Mouse (Mus musculus): ENCODE results near the gene 1700088E04Rik. TPM values are rescaled to one million over a fixed set of nuclear protein-coding genes. Genes with fewer than 3 reads are reported as not detected.

The 1700088E04Rik gene
- polyA plus RNA-seq, 1 experiment, result 115 TPM

DNA sequence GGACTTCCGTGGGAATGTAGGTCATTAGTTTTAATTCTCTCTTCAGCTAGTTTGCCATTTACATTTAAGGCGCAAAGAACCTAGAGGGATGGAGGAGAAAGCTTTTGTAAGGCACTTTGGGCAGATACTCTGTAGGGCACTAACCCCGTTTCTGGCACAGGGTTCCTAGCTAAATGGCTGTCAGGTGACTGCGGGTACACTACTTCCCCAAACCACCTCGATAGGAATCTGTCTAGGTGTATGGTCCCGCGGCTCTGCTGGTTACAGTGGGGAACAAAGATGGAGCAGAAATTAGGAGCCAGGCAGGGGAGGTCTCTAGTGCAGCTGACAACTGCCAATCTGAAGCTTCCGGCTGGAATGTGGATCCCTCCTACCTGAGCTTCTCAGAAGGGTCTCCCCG, 31.0 kb downstream of the 1700088E04Rik start:
- Histone ChIP-seq H3K27ac (ENCODE audit: control insufficient read depth, insufficient read depth, low read depth, low read length) (peak overlapping the region; percentile 90; the same call in 1 of the 2 replicates), H3K27me3 (ENCODE audit: control insufficient read depth, insufficient read depth, low read length) (no peaks in the 10 kb centered on the region), H3K4me3 (ENCODE audit: control insufficient read depth, low read depth, low read length) (peak overlapping the region; percentile 94), H3K36me3 (ENCODE audit: control insufficient read depth, insufficient read depth, low read length) (no peaks in the 10 kb centered on the region), H3K4me1 (ENCODE audit: control insufficient read depth, insufficient read depth, low read length) (peaks cover 22% of the 10 kb centered on the region)
- no peak for TF ChIP-seq CTCF (IDR thresholded peaks at IDR 0.05; ENCODE audit: control insufficient read depth, insufficient read depth, insufficient replicate concordance, low read depth, low read length)
- TF ChIP-seq POLR2A (IDR thresholded peaks at IDR 0.05; ENCODE audit: control insufficient read depth, low read depth, low read length), result no peak

DNA sequence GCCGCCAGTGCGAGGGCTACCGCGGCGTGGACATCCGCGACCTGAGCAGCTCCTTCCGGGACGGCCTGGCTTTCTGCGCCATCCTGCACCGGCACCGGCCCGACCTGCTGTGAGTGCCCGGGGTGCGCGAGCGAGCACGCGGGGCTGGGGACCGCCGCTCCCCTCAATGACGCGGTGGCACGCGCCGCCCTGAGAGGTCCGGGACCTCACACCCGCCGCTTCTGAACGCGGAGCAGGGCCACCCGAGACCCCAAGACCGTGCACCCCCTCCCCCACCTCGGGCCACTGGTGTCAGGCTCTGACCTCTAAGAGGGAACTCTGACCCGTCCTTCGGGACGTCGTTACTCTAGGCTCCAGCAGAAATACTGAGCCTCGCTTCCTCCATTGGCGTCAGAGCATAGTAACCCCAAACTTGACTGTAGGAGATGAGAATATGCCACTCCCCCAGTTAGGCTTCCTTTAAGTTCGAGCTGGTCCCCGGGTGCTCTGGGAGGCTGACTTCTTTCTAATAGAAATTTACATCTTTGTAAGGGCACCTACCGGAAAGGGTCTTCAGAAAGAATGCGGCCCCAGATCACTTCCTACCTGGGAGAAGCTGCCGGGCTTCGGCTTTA, 31.6 kb downstream of the 1700088E04Rik start:
- Histone ChIP-seq H3K27me3 (ENCODE audit: control insufficient read depth, insufficient read depth, low read length) (no peaks in the 10 kb centered on the region), H3K36me3 (ENCODE audit: control insufficient read depth, insufficient read depth, low read length) (no peaks in the 10 kb centered on the region), H3K4me3 (ENCODE audit: control insufficient read depth, low read depth, low read length) (peak overlapping the region; percentile 94), H3K4me1 (ENCODE audit: control insufficient read depth, insufficient read depth, low read length) (peaks cover 22% of the 10 kb centered on the region), H3K27ac (ENCODE audit: control insufficient read depth, insufficient read depth, low read depth, low read length) (peak overlapping the region; percentile 90)
- TF ChIP-seq POLR2A (IDR thresholded peaks at IDR 0.05; ENCODE audit: control insufficient read depth, low read depth, low read length), result no peak; the same call in 1 of the 2 replicates
- no peak for TF ChIP-seq CTCF (IDR thresholded peaks at IDR 0.05; ENCODE audit: control insufficient read depth, insufficient read depth, insufficient replicate concordance, low read depth, low read length)

DNA sequence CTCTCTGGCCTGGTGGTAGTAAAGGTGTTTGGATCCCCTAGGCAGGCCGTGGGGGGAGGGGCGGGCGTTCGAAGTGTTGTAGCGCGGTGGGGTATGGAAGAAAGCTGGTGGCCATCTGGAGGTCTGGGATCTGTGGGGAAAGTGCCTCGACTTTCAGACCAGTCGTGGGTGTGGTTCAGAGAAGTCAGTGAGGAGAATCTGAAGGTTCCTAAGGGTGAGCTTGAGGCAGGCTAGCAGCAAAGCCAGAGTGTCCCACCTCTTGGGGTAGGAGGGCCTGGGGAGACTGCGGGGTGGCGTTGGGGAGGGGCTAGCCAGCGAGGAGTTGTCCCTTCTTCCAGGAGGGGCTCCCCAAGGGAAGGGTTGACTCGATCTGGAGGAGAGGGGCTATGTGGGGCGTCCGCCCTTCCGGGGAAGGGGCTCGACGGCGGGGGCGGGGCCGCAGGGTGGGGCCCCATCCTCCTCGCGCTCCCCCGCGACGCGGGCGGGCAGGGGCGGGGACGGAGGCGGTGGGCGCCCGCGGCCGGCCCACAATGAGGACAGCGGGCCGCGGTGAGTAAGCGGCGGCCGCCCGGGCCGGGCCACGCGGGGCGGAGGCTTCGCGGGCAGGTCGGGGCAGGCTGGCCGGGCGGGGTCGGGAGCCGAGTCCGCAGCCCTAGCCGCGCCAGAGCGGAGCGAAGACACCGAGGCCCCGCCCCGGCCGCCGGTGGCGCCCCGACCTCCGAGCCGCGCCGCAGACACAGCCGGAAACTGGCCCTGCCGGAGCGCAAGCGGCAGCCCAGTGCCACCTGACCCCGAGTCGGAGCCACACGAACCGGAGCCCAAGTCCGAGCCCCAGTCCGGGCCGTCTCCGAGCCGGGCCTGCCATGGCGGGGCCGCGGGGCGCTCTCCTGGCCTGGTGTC, 32.4 kb downstream of the 1700088E04Rik start, which contains the start of gene Micall1:
Gene Micall1, plus strand, starts transcription at position 478 of the 900 bp plus-strand sequence.
- Histone ChIP-seq H3K4me3 (ENCODE audit: control insufficient read depth, low read depth, low read length) (peak within 1 kb of the TSS; percentile 94), H3K4me1 (ENCODE audit: control insufficient read depth, insufficient read depth, low read length) (peaks cover 22% of the 10 kb centered on the region), H3K27ac (ENCODE audit: control insufficient read depth, insufficient read depth, low read depth, low read length) (peak within 1 kb of the TSS; percentile 90), H3K27me3 (ENCODE audit: control insufficient read depth, insufficient read depth, low read length) (no peaks in the 10 kb centered on the region), H3K36me3 (ENCODE audit: control insufficient read depth, insufficient read depth, low read length) (no peaks in the 10 kb centered on the region)
- TF ChIP-seq POLR2A (IDR thresholded peaks at IDR 0.05; ENCODE audit: control insufficient read depth, low read depth, low read length) (0 out of 2 replicates have a peak, but pooled peaks have one; percentile 14), CTCF (IDR thresholded peaks at IDR 0.05; ENCODE audit: control insufficient read depth, insufficient read depth, insufficient replicate concordance, low read depth, low read length) (no peak)

DNA sequence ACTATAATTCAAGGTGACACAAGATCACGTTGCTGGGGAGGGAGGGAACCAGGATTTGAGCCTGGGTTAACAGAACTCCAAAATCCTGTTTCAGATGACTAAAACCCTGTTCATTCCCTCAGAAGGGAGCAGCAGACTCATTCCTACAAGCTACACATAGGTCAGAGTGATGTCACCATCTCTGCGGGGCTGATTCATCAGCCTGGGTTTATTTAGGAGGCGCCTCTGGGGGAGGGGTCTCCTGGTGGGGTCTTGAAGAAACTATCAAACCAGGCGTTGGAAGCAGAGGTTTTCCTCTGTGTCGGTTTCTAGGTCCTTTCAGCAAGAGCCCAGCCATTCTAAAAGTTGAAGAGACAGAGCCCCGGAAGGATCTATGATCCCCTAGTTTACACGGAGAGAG, 33.1 kb downstream of the 1700088E04Rik start:
- peak overlapping the region; percentile 67 for H3K27ac ChIP-seq (ENCODE audit: control insufficient read depth, insufficient read depth, low read depth, low read length)

DNA sequence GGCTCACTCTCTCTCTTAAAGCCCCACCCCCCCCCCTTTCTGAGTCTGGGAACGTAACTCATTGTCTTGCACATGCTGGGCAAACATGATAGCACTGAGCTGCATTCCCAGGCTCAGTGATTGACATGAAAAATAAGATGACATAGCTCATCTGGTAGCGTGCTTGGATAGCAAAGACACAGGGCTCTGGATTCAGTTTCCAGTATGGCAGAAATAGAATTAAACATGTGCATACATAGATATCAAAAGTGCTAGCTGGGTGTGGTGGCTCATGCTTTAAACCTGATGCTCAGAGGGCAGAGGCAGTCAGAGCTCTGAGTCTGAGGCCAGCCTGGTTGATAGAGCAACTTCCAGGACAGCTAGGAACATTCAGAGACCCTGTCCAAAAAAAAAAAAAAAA, 35.2 kb downstream of the 1700088E04Rik start:
- TF ChIP-seq POLR2A (IDR thresholded peaks at IDR 0.05; ENCODE audit: control insufficient read depth, low read depth, low read length) (no peak), CTCF (IDR thresholded peaks at IDR 0.05; ENCODE audit: control insufficient read depth, insufficient read depth, insufficient replicate concordance, low read depth, low read length) (no peak)

More for the DNA sequence above, 33.1 kb downstream of the 1700088E04Rik start:
- Histone ChIP-seq H3K27me3 (ENCODE audit: control insufficient read depth, insufficient read depth, low read length) (no peaks in the 10 kb centered on the region), H3K36me3 (ENCODE audit: control insufficient read depth, insufficient read depth, low read length) (no peaks in the 10 kb centered on the region), H3K4me3 (ENCODE audit: control insufficient read depth, low read depth, low read length) (no peak overlapping the region; the same call in 1 of the 2 replicates), H3K4me1 (ENCODE audit: control insufficient read depth, insufficient read depth, low read length) (peaks cover 22% of the 10 kb centered on the region)
- TF ChIP-seq POLR2A (IDR thresholded peaks at IDR 0.05; ENCODE audit: control insufficient read depth, low read depth, low read length), result no peak
- TF ChIP-seq CTCF (IDR thresholded peaks at IDR 0.05; ENCODE audit: control insufficient read depth, insufficient read depth, insufficient replicate concordance, low read depth, low read length), result no peak

DNA sequence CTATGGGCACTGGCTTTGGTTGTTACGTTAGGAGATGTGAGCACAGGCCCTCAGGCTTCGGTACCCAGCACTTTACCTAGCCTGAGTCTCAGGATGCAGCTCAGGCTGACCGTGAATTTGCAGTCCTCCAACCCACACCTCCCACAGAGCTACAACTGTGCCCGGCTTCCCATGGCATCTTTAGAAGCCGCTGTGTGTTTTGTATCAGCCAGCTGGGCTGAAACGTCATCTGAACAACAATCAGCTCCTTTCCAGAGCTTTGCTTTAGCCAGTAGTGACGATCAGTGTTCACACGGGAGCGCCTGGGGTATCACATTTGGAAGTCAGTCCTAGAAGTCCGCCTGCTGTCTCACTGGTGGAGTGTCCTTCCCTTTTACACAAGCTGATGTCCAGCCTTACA, 37.8 kb downstream of the 1700088E04Rik start:
- Histone ChIP-seq H3K27ac (ENCODE audit: control insufficient read depth, insufficient read depth, low read depth, low read length) (no peak overlapping the region), H3K36me3 (ENCODE audit: control insufficient read depth, insufficient read depth, low read length) (no peaks in the 10 kb centered on the region), H3K4me1 (ENCODE audit: control insufficient read depth, insufficient read depth, low read length) (peaks cover 6% of the 10 kb centered on the region), H3K27me3 (ENCODE audit: control insufficient read depth, insufficient read depth, low read length) (no peaks in the 10 kb centered on the region), H3K4me3 (ENCODE audit: control insufficient read depth, low read depth, low read length) (no peak overlapping the region)
- TF ChIP-seq CTCF (IDR thresholded peaks at IDR 0.05; ENCODE audit: control insufficient read depth, insufficient read depth, insufficient replicate concordance, low read depth, low read length), result no peak
- no peak for TF ChIP-seq POLR2A (IDR thresholded peaks at IDR 0.05; ENCODE audit: control insufficient read depth, low read depth, low read length)

More for the DNA sequence above, 35.2 kb downstream of the 1700088E04Rik start:
- H3K27ac ChIP-seq (ENCODE audit: control insufficient read depth, insufficient read depth, low read depth, low read length), result no peak overlapping the region
- no peaks in the 10 kb centered on the region for H3K36me3 ChIP-seq (ENCODE audit: control insufficient read depth, insufficient read depth, low read length)
- H3K4me3 ChIP-seq (ENCODE audit: control insufficient read depth, low read depth, low read length), result no peak overlapping the region
- no peaks in the 10 kb centered on the region for H3K27me3 ChIP-seq (ENCODE audit: control insufficient read depth, insufficient read depth, low read length)
- peaks cover 21% of the 10 kb centered on the region for H3K4me1 ChIP-seq (ENCODE audit: control insufficient read depth, insufficient read depth, low read length)

DNA sequence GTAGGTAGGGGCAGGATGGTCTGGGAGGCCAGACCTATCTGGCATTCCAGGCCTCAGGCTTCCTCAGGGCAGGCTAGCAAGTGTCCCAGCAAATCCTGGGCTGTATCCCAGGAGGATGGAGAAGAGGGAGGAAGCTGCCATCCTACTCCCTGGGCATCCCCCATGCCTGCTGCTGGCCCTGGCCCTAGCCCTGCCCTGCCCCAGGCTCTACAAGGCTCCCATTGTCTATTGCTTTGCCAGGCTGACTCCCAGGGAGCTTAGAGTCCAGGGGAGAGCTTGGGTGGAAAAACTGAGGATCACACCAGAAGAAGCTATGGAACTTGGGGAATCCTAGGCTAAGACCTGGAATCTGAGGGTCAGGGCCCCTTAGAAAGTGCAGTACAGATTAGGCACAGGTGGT, 39.5 kb downstream of the 1700088E04Rik start:
- H3K4me1 ChIP-seq (ENCODE audit: control insufficient read depth, insufficient read depth, low read length), result peaks cover 2% of the 10 kb centered on the region
- no peaks in the 10 kb centered on the region for H3K36me3 ChIP-seq (ENCODE audit: control insufficient read depth, insufficient read depth, low read length)
- no peak overlapping the region for H3K4me3 ChIP-seq (ENCODE audit: control insufficient read depth, low read depth, low read length)
- H3K27ac ChIP-seq (ENCODE audit: control insufficient read depth, insufficient read depth, low read depth, low read length), result no peak overlapping the region
- no peaks in the 10 kb centered on the region for H3K27me3 ChIP-seq (ENCODE audit: control insufficient read depth, insufficient read depth, low read length)
- no peak for TF ChIP-seq POLR2A (IDR thresholded peaks at IDR 0.05; ENCODE audit: control insufficient read depth, low read depth, low read length)
- no peak for TF ChIP-seq CTCF (IDR thresholded peaks at IDR 0.05; ENCODE audit: control insufficient read depth, insufficient read depth, insufficient replicate concordance, low read depth, low read length)

Measured in testis, adult 2 months (tissue).